Mouse (Mus musculus) heart, postnatal 14 days (tissue): ENCODE data around the gene Aoc2. TPM values are rescaled to one million over a fixed set of nuclear protein-coding genes. Genes with fewer than 3 reads are reported as not detected.
A peak's percentile ranks its signal among the peaks of the same experiment; 100 is the strongest.
"Not testable (repeated sequence)": the region's sequence is repeated elsewhere in the genome, so short reads cannot be mapped to it uniquely, and the experiment has no call there.

Experiments
- DNase-seq, 2 experiments: peaks; one replicate each; pipeline ENCODE4 v3.0.0; 2021 to 2022
- intact Hi-C: fragments of 180-260 bp; cut with DNase I; formaldehyde crosslinking; loops from one replicate; pipeline ENCODE4 v1.15.1; 2025
- total RNA-seq, 2 experiments: library from RNA; stranded (reverse); gene quantifications; 2 replicates each; pipeline ENCODE4 v1.2.3; 2021

Aoc2 gene
- total RNA-seq, 2 experiments from 2014 or later, result 3.1 to 3.2 TPM

DNA sequence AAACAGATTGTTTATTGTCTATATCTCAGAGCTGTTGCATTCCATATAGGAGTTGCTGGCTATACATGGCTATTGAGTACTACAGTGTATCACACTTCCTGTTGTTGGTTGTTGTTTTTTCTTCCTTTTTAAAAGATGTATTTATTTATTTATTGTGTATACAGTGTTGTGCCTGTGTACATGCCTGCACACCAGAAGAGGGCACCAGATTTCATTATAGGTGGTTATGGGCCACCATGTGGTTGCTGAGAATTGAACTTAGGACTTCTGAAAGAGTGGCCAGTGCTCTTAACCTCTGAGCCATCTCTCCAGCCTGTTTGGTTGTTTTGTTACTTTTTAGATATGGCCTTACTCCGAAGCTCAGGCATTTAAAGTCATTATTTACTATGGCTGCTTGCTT, 10.3 kb upstream of the Aoc2 start:
- DNase-seq, result no peak
- intact Hi-C loops, result no loop called here

DNA sequence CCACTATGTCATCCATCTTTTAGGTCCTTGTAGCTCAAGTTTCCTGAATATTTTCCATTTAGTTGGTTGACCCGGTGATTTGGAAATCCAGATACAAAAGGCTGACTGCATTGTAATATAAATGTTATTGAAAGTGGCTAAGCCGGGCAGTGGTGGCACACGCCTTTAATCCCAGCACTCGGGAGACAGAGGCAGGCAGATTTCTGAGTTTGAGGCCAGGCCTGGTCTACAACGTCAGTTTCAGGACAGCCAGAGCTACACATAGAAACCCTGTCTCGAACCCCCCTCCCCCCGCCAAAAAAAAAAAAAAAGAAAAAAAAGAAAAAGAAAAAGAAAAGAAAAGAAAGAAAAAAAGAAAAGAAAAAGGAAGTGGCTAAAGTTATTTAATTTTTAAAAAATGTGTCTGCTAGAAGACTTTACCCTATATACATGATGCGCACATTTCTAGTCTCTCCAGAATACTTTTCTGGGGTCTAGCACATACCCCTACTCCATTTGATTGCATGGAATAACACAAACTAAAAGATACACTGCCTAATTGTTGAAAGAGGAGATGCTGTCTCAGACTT, 9.7 kb upstream of the Aoc2 start:
- intact Hi-C loops, result no loop called here
- DNase-seq, result no peak

DNA sequence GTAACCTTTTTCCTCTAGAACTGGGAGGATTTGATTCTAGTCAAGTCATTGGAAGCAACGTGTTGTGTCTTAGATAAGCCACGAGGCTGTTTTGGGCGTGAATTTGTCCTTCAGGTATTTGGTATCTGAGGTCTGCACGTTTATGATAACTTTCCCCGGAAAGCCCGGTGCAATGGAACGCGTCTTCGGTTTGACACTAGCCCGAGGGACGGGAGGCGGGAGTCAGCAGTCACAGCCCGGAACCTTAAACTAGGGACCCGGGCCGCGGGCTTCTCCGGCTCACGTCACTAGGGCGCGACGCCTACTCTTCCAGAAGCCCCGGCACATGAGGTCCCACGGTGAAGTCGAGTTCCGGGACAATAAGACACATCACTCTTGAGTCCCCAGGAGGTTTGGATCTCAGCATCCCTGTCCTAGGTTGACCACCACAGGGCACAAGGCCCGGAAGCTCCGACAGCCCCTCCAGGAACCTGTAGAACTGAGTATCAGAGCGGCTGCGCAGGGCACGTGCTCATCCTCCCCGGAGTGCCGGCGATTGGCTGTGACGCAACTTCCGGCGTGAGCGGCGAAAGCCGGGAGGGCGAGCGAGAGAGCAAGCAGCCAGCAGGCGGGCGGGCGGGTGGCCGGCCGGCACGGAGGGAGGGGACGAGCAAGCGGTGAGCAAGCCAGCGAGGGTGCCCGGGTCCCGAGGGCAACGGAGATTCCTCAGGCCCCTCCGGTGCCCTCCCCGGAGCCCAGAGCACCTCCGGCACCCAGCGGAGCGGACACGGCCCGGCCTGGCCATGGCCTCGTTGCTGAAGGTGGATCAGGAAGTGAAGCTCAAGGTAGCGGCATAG, 9.0 kb upstream of the Aoc2 start, which contains the start of gene Psme3:
TSS of gene Psme3 (plus strand) at position 549 of the 836 bp plus-strand sequence.
- DNase-seq, result peak; percentile 92 to 95
- intact Hi-C loops, result no loop called here

DNA sequence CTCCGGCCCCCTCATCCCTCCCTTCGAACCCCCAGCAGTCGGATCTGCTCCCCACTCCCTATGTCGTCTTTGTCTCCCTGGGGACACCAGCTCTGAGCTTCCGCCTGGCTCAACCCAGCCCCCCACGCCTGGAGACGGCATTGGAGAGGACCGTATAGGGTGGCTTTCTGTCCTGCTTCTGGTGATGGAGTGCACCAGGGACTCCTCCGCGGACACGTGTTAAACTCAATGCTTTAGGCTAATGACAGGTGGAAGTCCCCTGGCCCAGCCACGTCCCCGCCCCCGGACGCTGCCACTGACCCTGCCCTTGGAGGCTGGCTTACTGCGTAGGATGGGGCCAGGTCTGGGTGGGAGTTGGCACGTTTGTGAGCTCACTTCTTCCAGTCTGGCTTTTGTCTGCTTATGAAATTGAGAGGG, 8.4 kb upstream of the Aoc2 start:
- intact Hi-C loops, result no loop called here
- peak in 1 of 2 experiments; percentile 42 for DNase-seq

DNA sequence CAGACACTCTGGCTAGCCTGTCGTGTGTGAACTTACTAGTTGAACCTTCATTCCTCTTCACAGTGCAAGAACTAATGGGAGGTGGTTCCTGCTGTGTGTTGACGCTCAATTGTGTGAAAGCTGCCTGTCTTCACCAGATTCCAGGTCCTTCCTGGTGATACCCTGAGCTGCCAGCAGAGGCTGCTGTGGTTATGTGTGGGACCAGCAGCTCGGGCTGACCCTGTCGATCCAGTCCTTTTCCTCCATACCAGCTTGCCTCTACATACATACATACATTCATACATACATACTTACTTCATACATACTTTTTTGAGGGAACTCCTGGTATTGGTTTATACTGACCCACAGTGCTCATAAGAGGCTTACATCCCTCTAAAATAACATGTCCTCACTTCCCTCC, 1.3 kb upstream of the Aoc2 start:
- intact Hi-C loops, result loop anchor here (1.0 kb wide), 1 partner anchor 72 kb away; no protein-coding TSS in a partner anchor
- peak; percentile 81 to 85 for DNase-seq

DNA sequence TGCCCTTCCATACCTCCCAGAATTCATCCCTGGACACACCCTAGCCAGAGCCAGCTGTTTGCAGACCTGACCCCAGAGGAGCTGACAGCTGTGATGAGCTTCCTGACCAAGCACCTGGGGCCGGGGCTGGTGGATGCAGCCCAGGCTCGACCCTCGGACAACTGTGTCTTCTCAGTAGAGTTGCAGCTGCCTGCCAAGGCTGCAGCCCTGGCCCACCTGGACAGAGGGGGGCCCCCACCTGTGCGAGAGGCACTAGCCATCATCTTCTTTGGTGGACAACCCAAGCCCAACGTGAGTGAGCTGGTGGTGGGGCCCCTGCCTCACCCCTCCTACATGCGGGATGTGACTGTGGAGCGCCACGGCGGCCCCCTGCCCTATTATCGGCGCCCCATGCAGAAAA, 338 bp downstream of the Aoc2 start:
- intact Hi-C loops, result loop anchor here (5.0 kb wide), 1 partner anchor 37 kb away; no protein-coding TSS in a partner anchor
- DNase-seq, result not testable (repeated sequence)

DNA sequence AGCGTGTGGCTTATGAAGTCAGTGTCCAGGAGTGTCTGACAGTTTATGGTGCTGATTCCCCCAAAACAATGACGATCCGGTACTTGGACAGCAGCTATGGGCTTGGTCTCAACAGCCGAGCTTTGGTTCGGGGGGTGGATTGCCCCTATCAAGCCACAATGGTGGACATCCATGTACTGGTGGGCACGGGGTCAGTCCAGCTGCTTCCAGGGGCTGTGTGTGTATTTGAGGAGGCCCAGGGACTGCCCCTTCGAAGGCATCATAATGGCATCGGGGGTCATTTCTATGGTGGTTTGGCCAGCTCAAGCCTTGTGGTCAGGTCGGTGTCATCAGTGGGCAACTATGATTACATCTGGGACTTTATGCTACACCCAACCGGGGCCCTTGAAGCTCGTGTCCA, 1.3 kb downstream of the Aoc2 start:
- no peak for DNase-seq
- intact Hi-C loops, result loop anchor here (5.0 kb wide), 1 partner anchor 36 kb away; no protein-coding TSS in a partner anchor

DNA sequence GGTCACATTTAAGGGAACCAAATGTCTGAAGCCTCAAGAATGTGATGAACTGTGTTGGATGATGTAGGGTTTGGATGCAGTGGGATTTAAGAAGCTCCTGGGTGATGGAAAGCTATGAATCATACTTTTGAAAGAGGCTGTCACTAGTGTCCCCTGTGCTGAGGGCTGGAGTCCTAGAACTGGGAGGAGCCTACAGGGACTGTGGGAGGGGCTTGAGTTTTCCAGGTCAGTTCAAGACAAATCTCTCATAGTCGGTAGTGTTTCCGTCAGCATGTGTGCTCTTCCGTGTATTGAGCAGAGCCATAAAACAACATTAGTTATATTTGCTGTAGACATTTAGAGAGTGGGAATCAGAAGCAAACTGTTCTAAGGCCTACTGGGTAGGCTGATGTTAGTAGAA, 2.4 kb downstream of the Aoc2 start:
- no peak for DNase-seq
- intact Hi-C loops, result loop anchor here (5.0 kb wide), 1 partner anchor 35 kb away; no protein-coding TSS in a partner anchor

DNA sequence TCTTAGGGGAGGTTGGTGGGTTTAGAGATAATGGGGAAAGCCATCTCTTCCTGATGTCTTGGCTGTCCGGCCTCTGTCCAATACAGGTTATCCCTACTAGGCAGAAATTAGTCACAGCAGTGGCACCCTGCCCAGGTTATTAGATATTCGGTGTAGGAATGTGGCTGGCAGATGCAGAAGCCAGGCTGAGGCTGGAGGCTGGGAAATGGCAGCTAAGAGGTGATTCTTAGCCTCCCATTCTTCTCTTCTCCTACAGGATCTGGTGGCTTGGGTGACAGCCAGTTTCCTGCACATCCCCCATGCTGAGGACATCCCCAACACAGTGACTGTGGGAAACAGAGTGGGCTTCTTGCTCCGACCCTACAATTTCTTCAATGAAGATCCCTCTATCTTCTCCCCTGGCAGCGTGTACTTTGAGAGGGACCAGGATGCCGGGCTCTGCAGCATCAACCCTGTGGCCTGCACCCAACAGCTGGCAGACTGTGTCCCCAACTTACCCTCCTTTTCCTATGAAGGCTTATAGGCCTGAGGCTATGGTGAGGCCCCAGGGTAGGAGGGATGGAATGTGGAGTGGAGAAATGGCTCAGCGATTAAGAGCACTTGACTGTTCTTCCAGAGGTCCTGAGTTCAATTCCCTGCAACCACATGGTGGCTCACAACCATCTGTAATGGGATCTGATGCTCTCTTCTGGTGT, 4.2 kb downstream of the Aoc2 start:
- intact Hi-C loops, result loop anchor here (5.0 kb wide), 1 partner anchor 33 kb away; no protein-coding TSS in a partner anchor
- DNase-seq, result peak; percentile 58 to 75

DNA sequence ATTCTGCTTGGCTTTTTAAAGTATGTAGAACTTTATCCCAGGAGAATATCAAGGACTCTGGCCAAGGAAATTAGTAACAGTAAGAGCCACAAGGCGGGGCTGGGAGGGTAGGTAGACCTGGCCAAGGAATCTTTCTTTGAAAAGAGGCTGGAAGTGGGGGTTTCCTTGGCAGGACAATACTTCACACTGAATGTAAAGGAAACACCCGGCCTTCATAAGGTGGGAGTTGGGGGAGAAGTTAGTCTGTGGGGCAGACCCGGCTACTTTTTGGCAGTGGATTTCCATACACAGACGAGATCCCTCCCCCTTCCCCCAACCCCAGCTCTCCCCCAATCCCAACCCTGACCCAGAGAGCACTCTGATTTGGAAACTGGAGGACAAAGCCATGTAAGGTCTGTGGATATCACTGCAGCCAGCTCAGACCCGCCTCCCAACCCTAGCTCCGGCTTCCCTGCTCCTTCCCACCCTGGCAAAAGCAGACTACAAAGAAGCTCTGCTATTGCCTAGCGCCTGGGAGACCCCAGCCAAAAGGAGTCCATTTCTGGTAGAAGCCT, 5.6 kb downstream of the Aoc2 start, which contains the start of gene Aoc3:
TSS of gene Aoc3 (plus strand) at position 235 of the 554 bp plus-strand sequence.
- intact Hi-C loops, result no loop called here
- DNase-seq, result peak; percentile 48 to 57

DNA sequence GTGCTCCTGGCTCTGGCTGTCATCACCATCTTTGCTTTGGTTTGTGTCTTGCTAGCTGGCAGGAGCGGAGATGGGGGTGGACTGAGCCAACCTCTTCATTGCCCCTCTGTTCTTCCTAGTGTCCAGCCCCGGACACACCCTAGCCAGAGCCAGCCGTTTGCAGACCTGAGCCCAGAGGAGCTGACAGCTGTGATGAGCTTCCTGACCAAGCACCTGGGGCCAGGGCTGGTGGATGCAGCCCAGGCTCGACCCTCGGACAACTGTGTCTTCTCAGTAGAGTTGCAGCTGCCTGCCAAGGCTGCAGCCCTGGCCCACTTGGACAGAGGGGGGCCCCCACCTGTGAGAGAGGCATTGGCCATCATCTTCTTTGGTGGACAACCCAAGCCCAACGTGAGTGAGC, 6.1 kb downstream of the Aoc2 start:
- intact Hi-C loops, DNase-seq: not testable (repeated sequence)

DNA sequence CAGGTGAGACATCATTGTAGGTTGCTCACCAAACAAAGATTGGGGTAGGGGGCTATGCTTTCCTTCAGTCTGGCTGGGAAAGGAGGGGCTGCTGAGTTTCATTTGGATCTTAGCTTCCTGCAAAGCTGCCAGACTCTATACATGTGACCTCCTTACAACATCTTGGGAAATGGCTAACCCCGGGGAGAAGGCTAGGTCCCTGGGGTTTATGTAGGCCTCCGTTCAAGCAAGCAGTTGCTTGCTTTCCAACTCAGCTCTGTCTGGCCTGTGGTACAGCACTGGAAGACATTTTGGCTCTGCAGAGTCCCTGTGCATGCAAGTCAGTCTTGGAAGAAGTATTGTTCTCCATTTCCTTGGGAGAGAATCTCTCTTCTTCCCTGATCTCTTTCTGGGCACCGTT, 7.7 kb downstream of the Aoc2 start:
- peak; percentile 37 to 45 for DNase-seq
- intact Hi-C loops, result no loop called here

DNA sequence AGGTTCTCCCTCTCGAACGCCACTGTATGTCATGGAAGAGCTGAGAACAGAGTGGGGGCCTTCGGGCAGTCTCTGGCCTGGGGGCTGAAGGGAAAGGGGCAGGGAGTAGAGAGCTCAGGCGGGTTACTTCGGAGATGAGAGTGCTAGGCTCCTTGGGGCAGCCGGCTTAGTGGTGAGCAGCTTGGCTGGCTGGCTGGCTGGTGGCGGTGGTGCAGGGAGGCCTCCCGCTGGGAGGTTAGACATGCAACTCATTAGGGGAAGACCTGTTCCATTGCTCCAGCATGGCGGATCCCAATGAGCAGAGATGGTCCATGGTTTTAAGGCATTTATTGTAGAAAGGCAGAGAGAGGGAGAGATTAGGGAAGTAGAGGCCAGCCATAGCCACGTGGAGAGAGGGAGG, 9.2 kb downstream of the Aoc2 start:
- DNase-seq, result no peak
- intact Hi-C loops, result no loop called here

DNA sequence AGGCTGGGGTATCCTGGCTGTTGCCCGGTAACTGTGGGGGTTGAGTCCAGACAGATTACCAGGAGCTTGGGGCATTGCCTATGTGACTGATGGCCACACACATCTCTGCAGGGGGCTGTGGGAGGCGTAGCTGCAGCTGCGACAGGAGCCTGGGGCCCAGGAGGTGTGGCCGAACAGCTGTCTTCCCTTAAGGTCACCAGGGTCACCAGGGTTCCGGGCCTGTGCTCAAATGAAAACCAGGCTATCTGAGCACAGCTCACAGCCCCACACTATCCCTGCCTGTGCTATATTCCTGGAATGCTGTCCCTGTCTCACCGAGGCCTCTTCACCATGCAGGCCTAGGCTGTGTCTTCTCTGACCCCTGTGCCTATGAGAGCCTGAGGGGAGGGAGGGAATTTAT, 9.7 kb downstream of the Aoc2 start:
- DNase-seq, result no peak
- intact Hi-C loops, result no loop called here

DNA sequence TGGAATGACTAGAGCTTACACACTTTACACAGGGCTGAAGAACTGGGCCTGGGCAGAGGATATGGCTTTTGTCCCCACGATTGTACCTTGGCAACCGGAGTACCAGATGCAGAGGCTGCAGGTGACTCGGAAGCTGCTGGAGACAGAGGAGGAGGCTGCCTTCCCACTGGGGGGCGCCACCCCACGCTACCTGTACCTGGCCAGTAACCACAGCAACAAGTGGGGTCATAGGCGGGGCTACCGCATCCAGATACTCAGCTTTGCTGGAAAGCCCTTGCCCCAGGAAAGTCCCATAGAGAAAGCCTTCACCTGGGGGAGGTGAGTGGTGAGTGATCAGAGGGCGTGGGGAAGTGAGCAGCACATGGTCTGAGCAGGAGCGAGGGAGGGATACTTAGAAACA, 10.8 kb downstream of the Aoc2 start:
- DNase-seq, result no peak
- intact Hi-C loops, result no loop called here

DNA sequence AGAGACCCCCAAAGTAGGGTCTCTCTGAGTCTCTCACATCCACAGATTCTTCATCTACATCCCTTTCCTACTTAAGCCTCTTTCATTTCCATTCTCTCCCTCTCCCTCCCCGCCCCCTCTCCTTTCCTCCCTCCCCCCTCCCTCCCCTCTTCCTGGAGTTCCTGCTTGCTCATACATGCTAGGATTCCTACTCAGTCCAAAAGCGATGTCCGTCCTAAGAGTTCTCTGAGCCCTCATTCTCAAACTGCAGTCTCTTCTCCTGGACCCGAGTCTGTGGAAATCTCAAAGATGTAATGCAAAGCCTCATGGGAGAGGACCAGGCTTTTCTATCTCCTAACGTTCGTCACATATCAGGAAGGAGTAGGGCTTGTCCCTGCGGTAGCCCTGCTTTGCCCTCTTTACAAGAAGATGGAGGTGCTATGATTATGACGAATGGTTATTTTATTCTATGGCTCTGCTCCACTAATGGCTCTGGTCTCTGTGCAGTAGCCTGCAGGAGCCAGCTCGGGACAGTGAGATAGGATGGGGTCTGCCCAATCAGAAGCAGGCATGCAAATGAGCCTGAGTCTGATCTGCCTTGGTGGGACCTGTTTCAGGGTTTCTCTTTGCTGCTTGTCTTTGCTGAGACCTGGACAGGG, 13.4 kb downstream of the Aoc2 start:
- intact Hi-C loops, result no loop called here
- no peak for DNase-seq

DNA sequence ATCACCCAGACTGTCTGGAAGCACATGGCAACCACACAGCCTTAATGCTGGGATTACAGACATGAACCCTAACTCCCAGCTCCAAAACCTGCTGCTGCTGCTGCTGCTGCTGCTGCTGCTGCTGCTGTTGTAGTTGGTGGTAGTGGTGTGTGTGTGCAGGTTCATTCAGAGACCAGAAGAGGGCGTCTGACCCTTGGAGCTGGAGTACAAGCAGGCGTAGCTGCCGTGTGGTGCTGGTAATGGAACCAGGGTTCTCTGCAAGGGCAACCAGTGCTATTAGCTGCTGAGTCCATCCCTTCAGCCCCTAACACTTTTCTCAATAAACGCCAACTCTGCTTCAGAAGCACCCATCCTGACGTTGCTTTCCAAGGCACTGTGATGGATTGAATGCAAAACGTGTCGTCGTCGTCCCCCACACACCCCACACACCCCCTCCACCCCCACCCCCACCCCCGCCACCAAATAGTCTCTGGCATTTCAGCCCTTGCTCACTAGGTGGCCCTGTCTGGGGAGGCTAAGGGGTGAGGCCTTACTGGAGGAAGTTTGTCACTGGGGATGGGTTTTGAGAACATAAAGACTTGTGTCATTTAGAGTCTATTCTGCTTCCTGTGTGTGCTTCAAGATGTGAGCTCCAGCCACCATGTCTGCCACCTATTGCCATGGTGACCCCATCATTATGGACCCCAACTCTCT, 22.4 kb downstream of the Aoc2 start:
- no peak for DNase-seq
- intact Hi-C loops, result no loop called here

DNA sequence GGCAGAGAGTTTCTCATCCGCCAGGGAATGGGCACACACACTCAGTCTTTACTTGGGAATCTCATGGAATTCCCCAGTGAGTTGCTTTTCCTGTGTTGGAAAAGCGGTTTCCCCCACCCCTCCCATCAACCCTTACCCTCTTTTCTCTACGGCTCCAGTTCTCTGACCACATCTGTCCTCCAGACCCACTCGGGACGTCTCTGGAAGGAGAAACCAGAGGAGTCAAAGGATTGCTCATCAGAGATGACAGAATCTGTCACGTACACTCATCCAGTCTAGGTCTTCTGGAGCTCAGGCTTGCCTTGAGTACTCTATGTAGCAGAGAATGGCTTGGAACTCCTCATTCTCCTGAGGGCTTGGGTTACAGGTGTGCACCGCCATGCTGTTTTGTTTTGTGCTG, 23.9 kb downstream of the Aoc2 start:
- intact Hi-C loops, result no loop called here
- no peak for DNase-seq

DNA sequence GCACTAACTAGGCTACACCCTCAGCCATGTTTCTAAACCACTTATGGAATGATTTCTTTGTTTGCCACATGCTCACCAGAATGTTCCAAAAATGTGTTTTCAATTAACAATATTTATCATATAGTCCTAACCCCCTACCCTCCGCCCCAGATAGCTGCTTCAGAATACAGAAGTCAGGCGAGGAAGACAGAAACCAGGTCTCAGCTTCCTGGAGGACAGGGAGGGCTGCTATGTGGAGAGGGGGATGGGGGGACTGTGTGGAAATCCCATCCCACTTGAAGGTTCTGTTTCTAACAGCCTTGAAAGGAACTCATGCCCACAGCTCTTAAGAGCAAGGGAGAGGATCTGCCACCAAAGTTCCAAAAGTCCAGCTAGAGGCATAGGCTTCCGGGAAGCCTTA, 24.4 kb downstream of the Aoc2 start:
- DNase-seq, result no peak
- intact Hi-C loops, result no loop called here
